Mouse (Mus musculus): ENCODE measurements around the gene Rnf148. TPM values are rescaled to one million over a fixed set of nuclear protein-coding genes. Genes with fewer than 3 reads are reported as not detected.

Rnf148 gene
- 0.82 and 1.1 TPM in 2 replicates for polyA plus RNA-seq (2012; rRNA removed)

DNA sequence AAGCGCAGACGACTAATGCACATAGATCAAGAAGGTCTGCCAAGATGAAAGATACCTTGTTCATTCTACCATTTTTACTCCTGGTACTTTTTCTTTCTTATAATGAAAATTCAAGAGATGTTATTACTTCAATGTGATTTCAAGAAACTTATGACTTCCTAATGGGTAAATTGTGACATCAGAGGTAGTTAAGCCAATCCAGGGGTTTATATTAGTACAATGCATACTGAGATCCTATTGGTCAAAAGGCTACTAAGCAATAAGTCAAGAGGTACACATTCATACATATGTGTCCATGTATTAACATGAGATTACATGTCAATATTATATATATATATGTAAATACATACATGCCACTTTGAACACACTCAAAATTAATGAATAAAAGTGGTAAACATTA lies at the start of gene Rnf148:
Gene Rnf148, minus strand, starts transcription at position 101 of the 400 bp plus-strand sequence.
- no peak within 1 kb of the TSS for H3K27ac ChIP-seq (ENCODE audit: insufficient read depth, low read length)
- no peak within 1 kb of the TSS for H3K4me3 ChIP-seq (replicated peaks; ENCODE audit: insufficient read depth, low read depth, low read length)
- no peak for DNase-seq
- TF ChIP-seq CTCF (IDR thresholded peaks at IDR 0.05; ENCODE audit: borderline replicate concordance, insufficient read depth, low read depth, low read length) (no peak), POLR2A (IDR thresholded peaks at IDR 0.05; ENCODE audit: borderline replicate concordance, insufficient read depth, low read length) (no peak)
- 77% methylated on average over 2 of the region's 2 CpGs for WGBS
- no peaks in the 10 kb centered on the region for H3K4me1 ChIP-seq (ENCODE audit: control insufficient read depth, insufficient read depth, low read length)
- H3K27me3 ChIP-seq (ENCODE audit: control insufficient read depth, insufficient read depth, low read length) = no peaks in the 10 kb centered on the region

DNA sequence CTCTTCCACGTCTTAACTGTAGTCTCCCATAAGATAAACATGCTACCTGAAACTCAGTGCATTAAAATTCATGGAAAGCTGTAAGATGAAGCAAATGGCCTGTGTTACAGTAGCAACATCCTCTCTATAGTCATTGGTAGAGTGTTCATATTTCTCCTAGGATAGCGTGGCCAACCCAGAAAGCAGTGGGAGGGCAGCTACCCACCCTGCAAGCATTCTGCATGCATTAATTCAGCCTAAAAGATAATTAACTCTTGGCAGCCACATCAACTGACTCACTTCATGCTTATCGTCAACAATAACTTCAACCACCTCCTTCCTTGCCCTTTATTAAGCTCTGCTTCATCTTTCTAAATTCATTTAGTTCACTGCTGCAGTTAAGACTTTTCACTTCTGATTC lies 45.9 kb upstream of the Rnf148 start:
- peak in 1 of 2 experiments; percentile 21 for DNase-seq
- WGBS = 30% methylated on average over 3 of the region's 3 CpGs

DNA sequence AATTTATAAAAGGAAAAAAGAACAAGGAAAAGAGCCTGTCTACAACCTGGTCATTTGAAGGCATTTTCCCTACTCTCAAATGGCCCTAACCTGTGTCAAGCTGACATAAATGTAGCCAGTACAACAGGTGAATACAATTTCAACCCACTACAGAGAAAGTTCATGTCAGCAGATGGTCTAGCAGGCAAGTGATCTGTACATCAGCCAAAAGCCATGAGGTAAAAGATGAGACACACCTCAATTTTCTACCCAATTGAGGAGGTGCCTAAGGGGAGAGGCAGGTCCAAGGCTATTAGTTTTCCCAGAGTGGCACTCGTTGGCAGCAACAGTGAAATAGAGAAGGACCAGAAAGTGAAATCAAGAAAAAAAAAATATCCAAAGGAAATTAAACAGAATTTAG lies 23.2 kb upstream of the Rnf148 start:
- TF ChIP-seq CTCF (IDR thresholded peaks at IDR 0.05; ENCODE audit: borderline replicate concordance, insufficient read depth, low read depth, low read length) (no peak), POLR2A (IDR thresholded peaks at IDR 0.05; ENCODE audit: borderline replicate concordance, insufficient read depth, low read length) (no peak)
- Histone ChIP-seq H3K27ac (ENCODE audit: insufficient read depth, low read length) (no peak overlapping the region), H3K4me1 (ENCODE audit: control insufficient read depth, insufficient read depth, low read length) (no peaks in the 10 kb centered on the region), H3K27me3 (ENCODE audit: control insufficient read depth, insufficient read depth, low read length) (no peaks in the 10 kb centered on the region), H3K4me3 (replicated peaks; ENCODE audit: insufficient read depth, low read depth, low read length) (no peak overlapping the region)
- WGBS = 14% methylated on average over 1 of the region's 1 CpGs
- DNase-seq = peak in 1 of 2 experiments; percentile 70

More for the DNA sequence above, 45.9 kb upstream of the Rnf148 start:
- TF ChIP-seq POLR2A (IDR thresholded peaks at IDR 0.05; ENCODE audit: borderline replicate concordance, insufficient read depth, low read length) (no peak), CTCF (IDR thresholded peaks at IDR 0.05; ENCODE audit: borderline replicate concordance, insufficient read depth, low read depth, low read length) (no peak)
- H3K27me3 ChIP-seq (ENCODE audit: control insufficient read depth, insufficient read depth, low read length) = no peaks in the 10 kb centered on the region
- peaks cover under 1% of the 10 kb centered on the region; the same call in 1 of the 2 replicates for H3K4me1 ChIP-seq (ENCODE audit: control insufficient read depth, insufficient read depth, low read length)
- H3K27ac ChIP-seq (ENCODE audit: insufficient read depth, low read length) = no peak overlapping the region
- H3K4me3 ChIP-seq (replicated peaks; ENCODE audit: insufficient read depth, low read depth, low read length) = no peak overlapping the region

DNA sequence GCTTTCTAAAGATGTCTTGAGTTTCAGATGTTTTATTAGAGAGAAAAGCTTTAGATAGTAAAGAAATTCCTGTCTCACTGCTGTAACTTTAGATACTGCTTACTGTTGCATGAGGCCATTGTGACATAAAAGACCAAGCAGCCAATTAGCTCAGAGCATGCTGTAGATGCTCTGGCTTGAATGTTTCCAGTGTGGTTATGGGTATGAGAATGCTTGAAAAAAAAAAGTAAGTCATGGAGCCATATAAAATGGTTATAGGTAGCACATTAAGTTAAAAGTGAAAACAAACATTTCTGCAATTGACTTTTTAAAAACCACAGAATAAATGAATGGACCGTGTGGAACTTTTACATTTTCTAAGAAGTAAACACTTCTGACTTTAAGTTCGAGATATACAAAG lies 4.7 kb downstream of the Rnf148 start, which contains the start of gene Rnf133:
Gene Rnf133, minus strand, starts transcription at position 101 of the 400 bp plus-strand sequence.
- Histone ChIP-seq H3K4me1 (ENCODE audit: control insufficient read depth, insufficient read depth, low read length) (peaks cover 4% of the 10 kb centered on the region), H3K4me3 (replicated peaks; ENCODE audit: insufficient read depth, low read depth, low read length) (no peak within 1 kb of the TSS), H3K27ac (ENCODE audit: insufficient read depth, low read length) (no peak within 1 kb of the TSS), H3K27me3 (ENCODE audit: control insufficient read depth, insufficient read depth, low read length) (no peaks in the 10 kb centered on the region)
- no peak for DNase-seq
- no peak for TF ChIP-seq POLR2A (IDR thresholded peaks at IDR 0.05; ENCODE audit: borderline replicate concordance, insufficient read depth, low read length)
- no peak for TF ChIP-seq CTCF (IDR thresholded peaks at IDR 0.05; ENCODE audit: borderline replicate concordance, insufficient read depth, low read depth, low read length)
- 97% methylated on average over 2 of the region's 2 CpGs for WGBS

DNA sequence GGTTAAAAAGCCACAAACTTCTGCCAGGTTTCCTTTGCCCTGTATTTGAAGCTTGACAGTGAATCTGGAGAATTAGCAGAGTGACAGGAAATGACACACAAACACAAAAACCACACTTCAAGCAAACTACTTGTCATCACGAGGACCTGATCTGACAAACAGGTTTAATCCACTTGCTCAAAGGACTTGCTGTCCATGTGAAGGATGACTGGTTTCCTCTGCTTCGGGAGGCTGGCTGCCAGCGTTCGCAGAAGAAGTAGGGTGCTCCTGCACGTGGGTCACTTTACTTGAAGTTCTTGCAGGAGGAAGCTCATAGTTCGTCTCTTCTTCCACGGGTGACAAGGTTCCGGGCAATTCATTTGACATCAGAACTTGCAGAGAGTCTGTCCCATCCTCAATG lies 6.2 kb downstream of the Rnf148 start:
- no peak for DNase-seq
- H3K27me3 ChIP-seq (ENCODE audit: control insufficient read depth, insufficient read depth, low read length) = no peaks in the 10 kb centered on the region
- no peak overlapping the region for H3K4me3 ChIP-seq (replicated peaks; ENCODE audit: insufficient read depth, low read depth, low read length)
- 39% methylated on average over 8 of the region's 8 CpGs for WGBS
- no peak for TF ChIP-seq POLR2A (IDR thresholded peaks at IDR 0.05; ENCODE audit: borderline replicate concordance, insufficient read depth, low read length)
- TF ChIP-seq CTCF (IDR thresholded peaks at IDR 0.05; ENCODE audit: borderline replicate concordance, insufficient read depth, low read depth, low read length) = no peak
- H3K27ac ChIP-seq (ENCODE audit: insufficient read depth, low read length) = no peak overlapping the region
- H3K4me1 ChIP-seq (ENCODE audit: control insufficient read depth, insufficient read depth, low read length) = peaks cover 4% of the 10 kb centered on the region

DNA sequence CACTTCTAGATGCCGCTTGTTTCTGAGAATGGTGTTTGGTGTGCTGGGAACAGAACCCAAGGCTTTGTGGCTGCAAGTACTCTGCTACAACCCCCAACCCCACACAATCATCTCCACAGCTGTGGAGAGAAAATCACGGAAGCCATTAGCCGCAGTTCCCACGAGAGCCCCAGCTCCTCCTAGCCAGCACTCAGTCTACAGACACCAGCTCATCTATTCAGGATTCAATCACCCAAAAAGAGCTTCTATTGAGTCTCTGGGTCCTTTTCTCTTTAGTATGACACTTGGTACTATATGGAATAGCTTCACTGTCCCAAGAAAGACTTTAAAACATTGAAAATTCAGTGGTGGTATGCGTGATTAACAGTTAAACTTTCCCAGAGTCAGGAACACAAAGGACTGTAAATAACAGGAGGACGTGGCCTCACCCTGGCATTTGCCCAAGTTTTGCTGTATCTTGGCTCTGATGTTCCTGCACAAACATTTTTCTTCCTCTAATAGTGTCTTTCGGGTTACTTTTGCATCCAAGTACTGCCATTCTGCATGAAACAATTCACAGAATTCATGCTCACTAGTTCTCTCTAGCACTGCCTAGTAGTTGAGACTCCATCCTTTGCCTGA lies 7.2 kb downstream of the Rnf148 start:
- TF ChIP-seq CTCF (IDR thresholded peaks at IDR 0.05; ENCODE audit: borderline replicate concordance, insufficient read depth, low read depth, low read length) (no peak), POLR2A (IDR thresholded peaks at IDR 0.05; ENCODE audit: borderline replicate concordance, insufficient read depth, low read length) (no peak)
- H3K4me1 ChIP-seq (ENCODE audit: control insufficient read depth, insufficient read depth, low read length) = peaks cover 4% of the 10 kb centered on the region
- peak in 1 of 2 experiments; percentile 53 for DNase-seq
- WGBS = 37% methylated on average over 7 of the region's 7 CpGs
- H3K27ac ChIP-seq (ENCODE audit: insufficient read depth, low read length) = no peak overlapping the region
- H3K27me3 ChIP-seq (ENCODE audit: control insufficient read depth, insufficient read depth, low read length) = no peaks in the 10 kb centered on the region
- no peak overlapping the region for H3K4me3 ChIP-seq (replicated peaks; ENCODE audit: insufficient read depth, low read depth, low read length)

DNA sequence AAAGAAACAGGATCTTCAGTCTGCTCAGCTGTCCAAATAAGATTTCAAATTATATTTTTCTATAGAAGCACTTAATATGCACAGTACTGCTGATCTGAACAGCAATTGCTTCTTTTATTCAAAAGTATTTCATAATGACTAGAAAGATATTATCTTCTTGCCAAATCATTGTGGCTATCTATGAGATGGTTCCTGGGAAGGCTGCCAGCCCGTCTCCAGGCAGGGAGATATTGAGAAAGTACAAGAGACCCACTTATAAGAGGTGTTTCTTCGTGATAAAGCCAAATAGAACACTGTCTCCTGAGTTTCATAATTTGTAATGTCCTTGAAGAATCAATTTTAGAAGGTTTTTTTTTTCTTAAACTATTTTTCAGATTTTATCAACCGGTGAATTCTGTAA lies 17.9 kb downstream of the Rnf148 start:
- H3K27ac ChIP-seq (ENCODE audit: insufficient read depth, low read length) = no peak overlapping the region
- TF ChIP-seq POLR2A (IDR thresholded peaks at IDR 0.05; ENCODE audit: borderline replicate concordance, insufficient read depth, low read length) (no peak), CTCF (IDR thresholded peaks at IDR 0.05; ENCODE audit: borderline replicate concordance, insufficient read depth, low read depth, low read length) (no peak)
- no peak overlapping the region for H3K4me3 ChIP-seq (replicated peaks; ENCODE audit: insufficient read depth, low read depth, low read length)
- 53% methylated on average over 3 of the region's 3 CpGs for WGBS
- peaks cover 16% of the 10 kb centered on the region for H3K4me1 ChIP-seq (ENCODE audit: control insufficient read depth, insufficient read depth, low read length)
- peak; percentile 67 to 76 for DNase-seq
- no peaks in the 10 kb centered on the region for H3K27me3 ChIP-seq (ENCODE audit: control insufficient read depth, insufficient read depth, low read length)

DNA sequence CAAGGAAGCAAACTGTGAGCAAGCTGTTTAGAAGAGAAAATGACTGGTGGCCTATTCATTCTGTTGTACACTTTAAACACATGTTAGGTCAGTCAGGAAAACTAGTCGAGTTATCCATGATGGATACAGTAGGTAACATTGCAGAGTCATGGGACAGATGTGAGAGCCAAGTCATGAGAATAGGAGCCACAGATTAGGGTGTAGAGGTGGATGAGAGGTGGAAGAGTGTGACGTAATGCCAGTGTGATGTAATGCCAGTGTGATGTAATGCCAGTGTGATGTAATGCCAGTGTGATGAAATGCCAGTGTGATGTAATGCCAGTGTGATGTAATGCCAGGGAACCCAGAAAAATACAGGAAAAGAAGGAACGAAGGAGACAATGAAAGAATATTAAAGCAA lies 19.7 kb downstream of the Rnf148 start:
- TF ChIP-seq CTCF (IDR thresholded peaks at IDR 0.05; ENCODE audit: borderline replicate concordance, insufficient read depth, low read depth, low read length) = no peak
- TF ChIP-seq POLR2A (IDR thresholded peaks at IDR 0.05; ENCODE audit: borderline replicate concordance, insufficient read depth, low read length) = no peak
- no peak for DNase-seq
- WGBS = 92% methylated on average over 3 of the region's 3 CpGs
- no peak overlapping the region for H3K27ac ChIP-seq (ENCODE audit: insufficient read depth, low read length)
- no peak overlapping the region for H3K4me3 ChIP-seq (replicated peaks; ENCODE audit: insufficient read depth, low read depth, low read length)
- no peaks in the 10 kb centered on the region for H3K27me3 ChIP-seq (ENCODE audit: control insufficient read depth, insufficient read depth, low read length)
- H3K4me1 ChIP-seq (ENCODE audit: control insufficient read depth, insufficient read depth, low read length) = peaks cover 8% of the 10 kb centered on the region
